Mouse (Mus musculus): ENCODE data around the gene Cdk6.
"Not testable (repeated sequence)": the region's sequence is repeated elsewhere in the genome, so short reads cannot be mapped to it uniquely, and the experiment has no call there.

DNA sequence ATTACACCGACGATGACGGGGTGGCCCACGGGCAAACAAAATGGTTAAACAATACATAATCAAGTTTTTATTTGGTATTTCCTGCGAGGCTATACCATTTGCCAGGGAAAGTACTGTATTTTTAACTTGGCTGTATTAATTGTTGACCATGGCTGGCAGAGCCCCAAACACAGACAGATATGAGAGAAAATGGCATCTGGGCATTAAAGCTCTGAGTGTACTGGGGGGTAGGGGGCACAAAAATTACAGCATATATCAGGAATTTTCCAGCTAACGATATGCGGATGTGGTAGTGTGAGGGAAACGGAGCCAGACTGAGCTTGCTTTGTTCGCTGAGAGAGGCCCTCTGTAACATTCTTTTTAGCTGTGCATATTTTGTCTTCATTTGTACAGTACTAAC, 109.9 kb downstream of the Cdk6 start:
- TF ChIP-seq MYC (IDR thresholded peaks at IDR 0.05; ENCODE audit: low read depth, low read length); CTCF (IDR thresholded peaks at IDR 0.05 in 2 of 3, conservative IDR thresholded peaks at IDR 0.05 in 1 of 3; ENCODE audit: control insufficient read depth in 1 of 3, insufficient read depth in 1 of 3, low read depth in 2 of 3, low read length in 3 of 3, poor library complexity in 1 of 3, severe bottlenecking in 1 of 3); POLR2A (IDR thresholded peaks at IDR 0.05; ENCODE audit: control insufficient read depth in 1 of 2, insufficient read depth in 1 of 2, low read depth in 1 of 2, low read length in 2 of 2, poor library complexity in 1 of 2); SMC3 (IDR thresholded peaks at IDR 0.05; ENCODE audit: low read depth, low read length); ETS1 (IDR thresholded peaks at IDR 0.05; ENCODE audit: low read depth, low read length): not testable (repeated sequence)
